Mouse (Mus musculus) lung, embryonic 16.5 days (tissue): ENCODE measurements around the gene Loxl1. TPM values are rescaled to one million over a fixed set of nuclear protein-coding genes. Genes with fewer than 3 reads are reported as not detected.

Experiments used
- ATAC-seq: fragments of 200-750 bp; cut with Nextera tagmentation; 2 replicates; pipeline ENCODE4 v1.8.0; 2017; ENCODE audit warnings: low read depth, mild to moderate bottlenecking, moderate library complexity
- H3K27ac ChIP-seq: fragments of 300-500 bp; sonication (generic); 2 replicates; pipeline ENCODE4 v1.5.1; 2014; ENCODE audit warnings: mild to moderate bottlenecking, control low read depth, low read length
- H3K27me3 ChIP-seq: fragments of 300-500 bp; sonication (generic); 2 replicates; pipeline ENCODE4 v1.6.1; 2014; ENCODE audit warnings: low read depth, low read length, mixed read lengths; ENCODE audit not compliant: control insufficient read depth, insufficient read depth
- H3K36me3 ChIP-seq: fragments of 300-500 bp; sonication (generic); 2 replicates; pipeline ENCODE4 v1.6.1; 2014; ENCODE audit warnings: low read length; ENCODE audit not compliant: control insufficient read depth, insufficient read depth
- H3K4me1 ChIP-seq: fragments of 300-500 bp; sonication (generic); replicated peaks from 2 replicates; pipeline ENCODE4 v1.6.1; 2014; ENCODE audit warnings: low read length, mixed read lengths; ENCODE audit not compliant: control insufficient read depth, insufficient read depth
- H3K4me2 ChIP-seq: fragments of 300-500 bp; sonication (generic); 2 replicates; pipeline ENCODE4 v1.6.1; 2014; ENCODE audit warnings: low read depth, low read length, control low read depth
- H3K4me3 ChIP-seq: fragments of 300-500 bp; sonication (generic); 2 replicates; pipeline ENCODE4 v1.5.1; 2014; ENCODE audit warnings: mild to moderate bottlenecking, low read length, control low read depth
- H3K9ac ChIP-seq: fragments of 300-500 bp; sonication (generic); 2 replicates; pipeline ENCODE4 v1.6.1; 2014; ENCODE audit warnings: low read length, control low read depth
- H3K9me3 ChIP-seq: fragments of 300-500 bp; sonication (generic); 2 replicates; pipeline ENCODE4 v1.6.1; 2016; ENCODE audit warnings: low read length; ENCODE audit not compliant: control insufficient read depth
- WGBS: fragments of 180-500 bp; shearing (Covaris S2); extraction: QIAGEN DNeasy Blood & Tissue Kit; methylation state at CpG from one replicate; pipeline ENCODE4 v1.1.7; 2014; 5-methylcytosine and 5-hydroxymethylcytosine counted together
- polyA plus RNA-seq: library from polyadenylated mRNA; unstranded; fragments of >200 nt; fragmentation: Nextera tagmentation; extraction: Ambion mirVana; gene quantifications from 2 replicates; pipeline ENCODE4 v1.2.1, GENCODE M21; 2015

The Loxl1 gene
- polyA plus RNA-seq, 1 experiment from 2014 or later: 38.6 TPM

- Histone ChIP-seq H3K4me2 (peak overlapping the region; percentile 64), H3K9ac (peak overlapping the region; percentile 85; the same call in 1 of the 2 replicates), H3K27ac (peak overlapping the region; percentile 88), H3K9me3 (no peaks in the 10 kb centered on the region), H3K36me3 (no peaks in the 10 kb centered on the region), H3K4me1 (peaks cover 30% of the 10 kb centered on the region), H3K4me3 (peak overlapping the region; percentile 67; the same call in 1 of the 2 replicates), H3K27me3 (no peaks in the 10 kb centered on the region)
- no peak for ATAC-seq
- 65% methylated on average over 8 of the region's 8 CpGs for WGBS
Measured at GRCm38 (mm10) chr9:58250322-58250721, 62.7 kb downstream of the Loxl1 start.

- H3K9ac ChIP-seq: peak within 1 kb of the TSS; percentile 85
- H3K4me2 ChIP-seq: peak within 1 kb of the TSS; percentile 64
- peaks cover 30% of the 10 kb centered on the region for H3K4me1 ChIP-seq
- no peaks in the 10 kb centered on the region for H3K9me3 ChIP-seq
- no peaks in the 10 kb centered on the region for H3K27me3 ChIP-seq
- H3K36me3 ChIP-seq: no peaks in the 10 kb centered on the region
- under 1% methylated on average over 16 of the region's 16 CpGs for WGBS
- peak within 1 kb of the TSS; percentile 67 for H3K4me3 ChIP-seq
- ATAC-seq: peak; percentile 75
- peak within 1 kb of the TSS; percentile 88 for H3K27ac ChIP-seq
Measured at GRCm38 (mm10) chr9:58249592-58250192, 63.3 kb downstream of the Loxl1 start, which contains the start of gene Pml. Pml (minus strand) TSS chr9:58249786.

GRCm38 (mm10) chr9:58248746-58249413 is 64.1 kb downstream of the Loxl1 start:
- peak overlapping the region; percentile 88 for H3K27ac ChIP-seq
- 13% methylated on average over 7 of the region's 7 CpGs for WGBS
- H3K4me1 ChIP-seq: peaks cover 34% of the 10 kb centered on the region
- H3K27me3 ChIP-seq: no peaks in the 10 kb centered on the region
- peak overlapping the region; percentile 64 for H3K4me2 ChIP-seq
- ATAC-seq: 0 out of 2 replicates have a peak, but pooled peaks have one; percentile 1
- no peaks in the 10 kb centered on the region for H3K9me3 ChIP-seq
- peak overlapping the region; percentile 67 for H3K4me3 ChIP-seq
- peak overlapping the region; percentile 85 for H3K9ac ChIP-seq
- H3K36me3 ChIP-seq: 0 out of 2 replicates have a peak, but pooled peaks cover under 1% of the 10 kb centered on the region

GRCm38 (mm10) chr9:58247064-58247759 is 65.8 kb downstream of the Loxl1 start:
- Histone ChIP-seq H3K9me3 (no peaks in the 10 kb centered on the region), H3K36me3 (0 out of 2 replicates have a peak, but pooled peaks cover 2% of the 10 kb centered on the region), H3K27ac (peak overlapping the region; percentile 79), H3K4me1 (peaks cover 43% of the 10 kb centered on the region), H3K4me2 (peak overlapping the region; percentile 64), H3K9ac (peak overlapping the region; percentile 71), H3K4me3 (peak overlapping the region; percentile 42), H3K27me3 (no peaks in the 10 kb centered on the region)
- 9% methylated on average over 25 of the region's 25 CpGs for WGBS
- ATAC-seq: peak; percentile 80

- Histone ChIP-seq H3K9ac (no peak overlapping the region), H3K4me3 (no peak overlapping the region), H3K9me3 (no peaks in the 10 kb centered on the region), H3K4me2 (no peak overlapping the region), H3K27ac (no peak overlapping the region), H3K36me3 (0 out of 2 replicates have a peak, but pooled peaks cover 2% of the 10 kb centered on the region), H3K4me1 (peaks cover 45% of the 10 kb centered on the region), H3K27me3 (no peaks in the 10 kb centered on the region)
- WGBS: 59% methylated on average over 4 of the region's 4 CpGs
- ATAC-seq: no peak
Measured at GRCm38 (mm10) chr9:58246083-58246591, 66.8 kb downstream of the Loxl1 start.

GRCm38 (mm10) chr9:58243696-58244095 is 69.3 kb downstream of the Loxl1 start:
- WGBS: 77% methylated on average over 6 of the region's 6 CpGs
- H3K9me3 ChIP-seq: no peaks in the 10 kb centered on the region
- H3K9ac ChIP-seq: no peak overlapping the region
- no peak overlapping the region for H3K27ac ChIP-seq
- no peaks in the 10 kb centered on the region for H3K27me3 ChIP-seq
- 0 out of 2 replicates have a peak, but pooled peaks cover 2% of the 10 kb centered on the region for H3K36me3 ChIP-seq
- peaks cover 38% of the 10 kb centered on the region for H3K4me1 ChIP-seq
- no peak overlapping the region for H3K4me2 ChIP-seq
- no peak for ATAC-seq
- no peak overlapping the region for H3K4me3 ChIP-seq

GRCm38 (mm10) chr9:58242696-58243095 is 70.3 kb downstream of the Loxl1 start:
- no peak for ATAC-seq
- H3K27me3 ChIP-seq: no peaks in the 10 kb centered on the region
- H3K4me2 ChIP-seq: no peak overlapping the region
- no peak overlapping the region for H3K4me3 ChIP-seq
- H3K9ac ChIP-seq: no peak overlapping the region
- 83% methylated on average over 5 of the region's 5 CpGs for WGBS
- H3K4me1 ChIP-seq: peaks cover 28% of the 10 kb centered on the region
- H3K36me3 ChIP-seq: 0 out of 2 replicates have a peak, but pooled peaks cover 2% of the 10 kb centered on the region
- H3K9me3 ChIP-seq: no peaks in the 10 kb centered on the region
- H3K27ac ChIP-seq: peak overlapping the region; percentile 84

- H3K27ac ChIP-seq: peak overlapping the region; percentile 84
- no peaks in the 10 kb centered on the region for H3K27me3 ChIP-seq
- peak; percentile 91 for ATAC-seq
- no peak overlapping the region for H3K4me3 ChIP-seq
- peaks cover 4% of the 10 kb centered on the region; the same call in 1 of the 2 replicates for H3K36me3 ChIP-seq
- H3K9ac ChIP-seq: no peak overlapping the region
- H3K9me3 ChIP-seq: no peaks in the 10 kb centered on the region
- 33% methylated on average over 9 of the region's 9 CpGs for WGBS
- H3K4me1 ChIP-seq: peaks cover 22% of the 10 kb centered on the region
- H3K4me2 ChIP-seq: 0 out of 2 replicates have a peak overlapping the region, but pooled peaks have one; percentile 5
Measured at GRCm38 (mm10) chr9:58241780-58242485, 71.1 kb downstream of the Loxl1 start.
